Mouse (Mus musculus): ENCODE results near the gene Tamm41. TPM values are rescaled to one million over a fixed set of nuclear protein-coding genes. Genes with fewer than 3 reads are reported as not detected.
A peak's percentile ranks its signal among the peaks of the same experiment; 100 is the strongest.

Tamm41 gene
- total and polyA plus RNA-seq, 2 experiments = 4.8 to 8.0 TPM

GRCm38 (mm10) chr6:115047816-115048215 is 10.1 kb upstream of the Tamm41 start:
- TF ChIP-seq CTCF (IDR thresholded peaks at IDR 0.05; ENCODE audit: low read depth, low read length) (no peak), POLR2A (IDR thresholded peaks at IDR 0.05; ENCODE audit: extremely low read depth, insufficient read depth, low read length) (no peak)
- WGBS = 39% methylated on average over 2 of the region's 2 CpGs
- Histone ChIP-seq H3K27me3 (ENCODE audit: control insufficient read depth, insufficient read depth, low read length) (no peaks in the 10 kb centered on the region), H3K36me3 (ENCODE audit: control insufficient read depth, insufficient read depth, low read length) (no peaks in the 10 kb centered on the region), H3K79me2 (ENCODE audit: control insufficient read depth, insufficient read depth, low read length) (no peaks in the 10 kb centered on the region), H3K4me1 (ENCODE audit: control insufficient read depth, insufficient read depth, low read length) (no peaks in the 10 kb centered on the region), H3K4me3 (ENCODE audit: insufficient read depth, low read depth, low read length) (no peak overlapping the region), H3K27ac (replicated peaks; ENCODE audit: insufficient read depth, low read depth, low read length) (no peak overlapping the region), H3K9ac (ENCODE audit: low read depth, low read length) (no peak overlapping the region)
- DNase-seq (ENCODE audit: extremely low read depth, low read depth, low spot score) = no peak

- Histone ChIP-seq H3K27me3 (ENCODE audit: control insufficient read depth, insufficient read depth, low read length) (no peaks in the 10 kb centered on the region), H3K79me2 (ENCODE audit: control insufficient read depth, insufficient read depth, low read length) (no peaks in the 10 kb centered on the region), H3K4me1 (ENCODE audit: control insufficient read depth, insufficient read depth, low read length) (no peaks in the 10 kb centered on the region), H3K9ac (ENCODE audit: low read depth, low read length) (no peak overlapping the region), H3K4me3 (ENCODE audit: insufficient read depth, low read depth, low read length) (no peak overlapping the region), H3K36me3 (ENCODE audit: control insufficient read depth, insufficient read depth, low read length) (no peaks in the 10 kb centered on the region), H3K27ac (replicated peaks; ENCODE audit: insufficient read depth, low read depth, low read length) (no peak overlapping the region)
- TF ChIP-seq POLR2A (IDR thresholded peaks at IDR 0.05; ENCODE audit: extremely low read depth, insufficient read depth, low read length) (no peak), CTCF (IDR thresholded peaks at IDR 0.05; ENCODE audit: low read depth, low read length) (no peak)
- 76% methylated on average over 1 of the region's 1 CpGs for WGBS
- DNase-seq (ENCODE audit: extremely low read depth, low read depth, low spot score) = no peak
Measured at GRCm38 (mm10) chr6:115046064-115046463, 8.4 kb upstream of the Tamm41 start.

GRCm38 (mm10) chr6:115044709-115045108 is 7.0 kb upstream of the Tamm41 start:
- WGBS = 57% methylated on average over 1 of the region's 1 CpGs
- H3K4me3 ChIP-seq (ENCODE audit: insufficient read depth, low read depth, low read length) = no peak overlapping the region
- no peaks in the 10 kb centered on the region for H3K27me3 ChIP-seq (ENCODE audit: control insufficient read depth, insufficient read depth, low read length)
- H3K27ac ChIP-seq (replicated peaks; ENCODE audit: insufficient read depth, low read depth, low read length) = no peak overlapping the region
- DNase-seq (ENCODE audit: extremely low read depth, low read depth, low spot score) = no peak
- TF ChIP-seq POLR2A (IDR thresholded peaks at IDR 0.05; ENCODE audit: extremely low read depth, insufficient read depth, low read length) (no peak), CTCF (IDR thresholded peaks at IDR 0.05; ENCODE audit: low read depth, low read length) (peak; percentile 12; the same call in 1 of the 2 replicates)
- H3K4me1 ChIP-seq (ENCODE audit: control insufficient read depth, insufficient read depth, low read length) = no peaks in the 10 kb centered on the region
- H3K9ac ChIP-seq (ENCODE audit: low read depth, low read length) = no peak overlapping the region
- no peaks in the 10 kb centered on the region for H3K79me2 ChIP-seq (ENCODE audit: control insufficient read depth, insufficient read depth, low read length)
- H3K36me3 ChIP-seq (ENCODE audit: control insufficient read depth, insufficient read depth, low read length) = no peaks in the 10 kb centered on the region

GRCm38 (mm10) chr6:115043657-115044500 is 6.2 kb upstream of the Tamm41 start:
- Histone ChIP-seq H3K36me3 (ENCODE audit: control insufficient read depth, insufficient read depth, low read length) (no peaks in the 10 kb centered on the region), H3K79me2 (ENCODE audit: control insufficient read depth, insufficient read depth, low read length) (no peaks in the 10 kb centered on the region), H3K4me1 (ENCODE audit: control insufficient read depth, insufficient read depth, low read length) (no peaks in the 10 kb centered on the region), H3K27ac (replicated peaks; ENCODE audit: insufficient read depth, low read depth, low read length) (no peak overlapping the region), H3K9ac (ENCODE audit: low read depth, low read length) (no peak overlapping the region), H3K4me3 (ENCODE audit: insufficient read depth, low read depth, low read length) (no peak overlapping the region), H3K27me3 (ENCODE audit: control insufficient read depth, insufficient read depth, low read length) (no peaks in the 10 kb centered on the region)
- TF ChIP-seq POLR2A (IDR thresholded peaks at IDR 0.05; ENCODE audit: extremely low read depth, insufficient read depth, low read length) (no peak), CTCF (IDR thresholded peaks at IDR 0.05; ENCODE audit: low read depth, low read length) (no peak)
- WGBS = 82% methylated on average over 14 of the region's 14 CpGs
- DNase-seq (ENCODE audit: extremely low read depth, low read depth, low spot score) = no peak

- no peaks in the 10 kb centered on the region for H3K4me1 ChIP-seq (ENCODE audit: control insufficient read depth, insufficient read depth, low read length)
- 45% methylated on average over 10 of the region's 10 CpGs for WGBS
- H3K79me2 ChIP-seq (ENCODE audit: control insufficient read depth, insufficient read depth, low read length) = no peaks in the 10 kb centered on the region
- no peak overlapping the region for H3K9ac ChIP-seq (ENCODE audit: low read depth, low read length)
- no peak overlapping the region for H3K4me3 ChIP-seq (ENCODE audit: insufficient read depth, low read depth, low read length)
- no peaks in the 10 kb centered on the region for H3K27me3 ChIP-seq (ENCODE audit: control insufficient read depth, insufficient read depth, low read length)
- TF ChIP-seq CTCF (IDR thresholded peaks at IDR 0.05; ENCODE audit: low read depth, low read length) (no peak), POLR2A (IDR thresholded peaks at IDR 0.05; ENCODE audit: extremely low read depth, insufficient read depth, low read length) (no peak)
- DNase-seq (ENCODE audit: extremely low read depth, low read depth, low spot score) = no peak
- H3K36me3 ChIP-seq (ENCODE audit: control insufficient read depth, insufficient read depth, low read length) = no peaks in the 10 kb centered on the region
- no peak overlapping the region for H3K27ac ChIP-seq (replicated peaks; ENCODE audit: insufficient read depth, low read depth, low read length)
Measured at GRCm38 (mm10) chr6:115042609-115043008, 4.9 kb upstream of the Tamm41 start.

- 89% methylated on average over 5 of the region's 5 CpGs for WGBS
- Histone ChIP-seq H3K79me2 (ENCODE audit: control insufficient read depth, insufficient read depth, low read length) (no peaks in the 10 kb centered on the region), H3K9ac (ENCODE audit: low read depth, low read length) (no peak overlapping the region), H3K36me3 (ENCODE audit: control insufficient read depth, insufficient read depth, low read length) (peaks cover 7% of the 10 kb centered on the region; the same call in 1 of the 2 replicates), H3K27me3 (ENCODE audit: control insufficient read depth, insufficient read depth, low read length) (no peaks in the 10 kb centered on the region), H3K27ac (replicated peaks; ENCODE audit: insufficient read depth, low read depth, low read length) (no peak overlapping the region), H3K4me3 (ENCODE audit: insufficient read depth, low read depth, low read length) (no peak overlapping the region), H3K4me1 (ENCODE audit: control insufficient read depth, insufficient read depth, low read length) (peaks cover 3% of the 10 kb centered on the region; the same call in 1 of the 2 replicates)
- TF ChIP-seq POLR2A (IDR thresholded peaks at IDR 0.05; ENCODE audit: extremely low read depth, insufficient read depth, low read length) = no peak
- TF ChIP-seq CTCF (IDR thresholded peaks at IDR 0.05; ENCODE audit: low read depth, low read length) = no peak
- DNase-seq (ENCODE audit: extremely low read depth, low read depth, low spot score) = no peak
Measured at GRCm38 (mm10) chr6:115033441-115033840, 4.2 kb downstream of the Tamm41 start.
